Mouse (Mus musculus) midbrain, postnatal 0 days (tissue): ENCODE results near the gene Timp1. TPM values are rescaled to one million over a fixed set of nuclear protein-coding genes. Genes with fewer than 3 reads are reported as not detected.
A peak's percentile ranks its signal among the peaks of the same experiment; 100 is the strongest.

ENCODE experiments used
- ATAC-seq: fragments of 200-750 bp; cut with Nextera tagmentation; 2 replicates; pipeline ENCODE4 v1.8.0; 2017; ENCODE audit warnings: moderate number of reproducible peaks, mild to moderate bottlenecking, moderate TSS enrichment, moderate library complexity; ENCODE audit not compliant: low FRiP score
- DNase-seq: peaks from one replicate; pipeline ENCODE4 v3.0.0-alpha.2; 2015; ENCODE audit warnings: low spot score
- H3K27ac ChIP-seq: fragments of 300-500 bp; sonication (generic); 2 replicates; pipeline ENCODE4 v1.5.1; 2014; ENCODE audit warnings: low read depth, mild to moderate bottlenecking, low read length, mixed read lengths
- H3K27me3 ChIP-seq: fragments of 300-500 bp; sonication (generic); 2 replicates; pipeline ENCODE4 v1.6.1; 2014; ENCODE audit warnings: low read length, control low read depth, mixed read lengths; ENCODE audit not compliant: insufficient read depth
- H3K36me3 ChIP-seq: fragments of 300-500 bp; sonication (generic); 2 replicates; pipeline ENCODE4 v1.6.1; 2014; ENCODE audit warnings: low read length, control low read depth, mixed read lengths; ENCODE audit not compliant: insufficient read depth
- H3K4me1 ChIP-seq: fragments of 300-500 bp; sonication (generic); 2 replicates; pipeline ENCODE4 v1.6.1; 2014; ENCODE audit warnings: mild to moderate bottlenecking, control low read depth, antibody characterized with exemption, low read length, mixed read lengths; ENCODE audit not compliant: insufficient read depth
- H3K4me2 ChIP-seq: fragments of 300-500 bp; sonication (generic); 2 replicates; pipeline ENCODE4 v1.6.1; 2014; ENCODE audit warnings: low read depth, mild to moderate bottlenecking, low read length, mixed read lengths; ENCODE audit not compliant: poor library complexity, severe bottlenecking
- H3K4me3 ChIP-seq: fragments of 300-500 bp; sonication (generic); 2 replicates; pipeline ENCODE4 v1.5.1; 2014; ENCODE audit warnings: low read depth, mild to moderate bottlenecking, low read length, moderate library complexity
- H3K9ac ChIP-seq: fragments of 300-500 bp; sonication (generic); replicated peaks from 2 replicates; pipeline ENCODE4 v1.6.1; 2014; ENCODE audit warnings: mild to moderate bottlenecking, low read length, moderate library complexity, mixed read lengths; ENCODE audit not compliant: poor library complexity, severe bottlenecking
- H3K9me3 ChIP-seq: fragments of 300-500 bp; sonication (generic); 2 replicates; pipeline ENCODE4 v1.6.1; 2016; ENCODE audit warnings: low read length, control low read depth
- CTCF ChIP-seq: IDR thresholded peaks from 2 replicates; pipeline ENCODE4 v1.5.1; 2016; ENCODE audit warnings: antibody characterized with exemption, mild to moderate bottlenecking
- WGBS: fragments of 180-500 bp; shearing (Covaris S2); extraction: QIAGEN DNeasy Blood & Tissue Kit; methylation state at CpG from one replicate; pipeline ENCODE4 v1.1.7; 2014; 5-methylcytosine and 5-hydroxymethylcytosine counted together
- microRNA-seq: library from miRNA; unstranded; fragments of <30 nt; microRNA quantifications from one replicate; pipeline ENCODE4, GENCODE M21; 2016; ENCODE audit warnings: borderline number of aligned reads
- polyA plus RNA-seq: library from polyadenylated mRNA; unstranded; fragments of >200 nt; fragmentation: Nextera tagmentation; extraction: Ambion mirVana; gene quantifications from 2 replicates; pipeline ENCODE4 v1.2.1, GENCODE M21; 2015
- total RNA-seq: library from RNA; depleted of rRNA; stranded (reverse); fragments of >200 nt; gene quantifications from 2 replicates; pipeline ENCODE4 v1.2.3, GENCODE M21; 2014; rRNA removed

Timp1 gene
- total and polyA plus RNA-seq, 2 experiments from 2014 or later: 4.1 to 9.3 TPM

DNA sequence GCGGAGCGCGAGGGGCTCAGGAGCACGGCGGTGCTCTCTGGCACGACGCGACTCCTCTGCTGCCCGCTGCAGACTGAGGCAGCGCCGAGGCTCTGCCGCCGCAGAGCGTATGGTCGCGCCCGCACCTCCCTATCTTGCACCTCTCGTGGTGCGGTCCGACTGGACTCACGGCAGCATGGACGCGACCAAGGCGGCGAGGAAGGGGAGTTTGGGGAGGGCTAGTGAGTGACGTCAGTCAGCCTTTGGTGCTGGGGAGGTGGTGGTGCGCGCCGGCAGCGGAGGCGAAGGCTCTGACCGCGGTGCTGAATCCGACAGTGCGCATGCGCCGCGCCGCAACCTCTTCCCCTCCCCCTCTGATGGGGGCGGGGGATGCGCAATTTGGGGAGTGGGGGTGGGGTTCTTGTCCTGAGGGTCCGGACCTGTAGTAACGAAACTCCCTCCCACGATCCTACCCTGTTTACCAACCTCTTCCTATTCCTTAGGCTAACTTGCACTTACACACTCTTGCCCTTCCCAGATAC, 50.9 kb downstream of the Timp1 start, which contains the start of gene Syn1:
Gene Syn1, minus strand, starts transcription at position 161 of the 521 bp plus-strand sequence.
- Histone ChIP-seq H3K4me1 (peaks cover 3% of the 10 kb centered on the region; the same call in 1 of the 2 replicates), H3K4me3 (peak within 1 kb of the TSS; percentile 56), H3K4me2 (peak within 1 kb of the TSS; percentile 56), H3K27ac (peak within 1 kb of the TSS; percentile 77), H3K27me3 (no peaks in the 10 kb centered on the region), H3K9ac (peak within 1 kb of the TSS; percentile 71), H3K36me3 (no peaks in the 10 kb centered on the region), H3K9me3 (no peaks in the 10 kb centered on the region)
- TF ChIP-seq CTCF: no peak; the same call in 1 of the 2 replicates
- 11% methylated on average over 37 of the region's 44 CpGs for WGBS
- DNase-seq: peak; percentile 94
- peak; percentile 96 for ATAC-seq

DNA sequence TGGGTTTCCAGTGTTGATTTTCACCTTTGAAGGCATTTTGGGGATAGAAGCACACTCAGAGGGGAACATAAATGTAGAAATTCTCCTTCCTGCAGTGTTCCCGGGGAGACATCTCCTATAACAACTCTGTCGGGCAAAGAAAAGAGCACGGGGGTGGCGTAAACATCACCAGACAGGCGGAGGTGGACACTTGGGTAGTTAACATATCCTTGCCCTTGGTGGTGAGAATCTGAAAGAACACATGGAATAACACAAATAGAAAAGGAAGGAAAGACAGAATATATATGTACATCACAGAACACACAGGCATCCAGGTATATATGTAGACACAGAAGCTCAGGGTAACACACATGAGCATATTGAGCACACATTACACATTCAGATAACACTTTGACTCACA, 51.4 kb downstream of the Timp1 start:
- peak overlapping the region; percentile 56 for H3K4me3 ChIP-seq
- peak; percentile 17; the same call in 1 of the 2 replicates for ATAC-seq
- H3K27ac ChIP-seq: no peak overlapping the region

DNA sequence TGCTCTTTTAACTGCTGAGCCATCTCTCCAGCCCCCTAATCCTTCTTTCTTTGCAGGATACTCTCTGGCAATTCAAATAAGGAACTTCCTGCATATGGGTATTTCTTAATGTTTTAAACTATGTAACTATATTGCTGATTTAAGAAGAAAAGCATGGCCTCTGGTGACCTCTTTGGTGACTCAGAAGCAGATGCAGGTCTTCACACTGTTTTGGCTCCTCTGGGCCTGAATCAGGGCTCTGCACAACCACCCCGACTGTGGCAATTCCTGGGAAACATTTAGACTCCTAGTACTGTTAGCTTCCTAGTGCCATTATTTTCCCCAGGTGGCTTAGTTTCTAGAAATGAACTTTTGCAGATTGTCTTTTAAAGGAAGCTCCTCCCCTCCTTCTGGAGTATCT, 53.5 kb downstream of the Timp1 start:
- no peaks in the 10 kb centered on the region for H3K9me3 ChIP-seq
- no peak overlapping the region for H3K4me2 ChIP-seq
- H3K27me3 ChIP-seq: no peaks in the 10 kb centered on the region
- ATAC-seq (no peak), DNase-seq (no peak)
- no peak overlapping the region for H3K27ac ChIP-seq
- no peak overlapping the region for H3K4me3 ChIP-seq
- no peaks in the 10 kb centered on the region; the same call in 1 of the 2 replicates for H3K4me1 ChIP-seq
- 0 out of 2 replicates have a peak, but pooled peaks cover 6% of the 10 kb centered on the region for H3K36me3 ChIP-seq
- no peak overlapping the region for H3K9ac ChIP-seq
- TF ChIP-seq CTCF: no peak
- WGBS: 68% methylated on average over 1 of the region's 1 CpGs

More for the DNA sequence above, 51.4 kb downstream of the Timp1 start:
- Histone ChIP-seq H3K9me3 (no peaks in the 10 kb centered on the region), H3K27me3 (no peaks in the 10 kb centered on the region), H3K9ac (no peak overlapping the region), H3K4me1 (peaks cover 3% of the 10 kb centered on the region; the same call in 1 of the 2 replicates), H3K36me3 (no peaks in the 10 kb centered on the region), H3K4me2 (peak overlapping the region; percentile 56; the same call in 1 of the 2 replicates)
- 45% methylated on average over 5 of the region's 5 CpGs for WGBS
- DNase-seq: no peak
- TF ChIP-seq CTCF: no peak

Small RNA genes lying within 50 kb of the gene (microRNA-seq; reads per million reads assigned to microRNA genes)
- gene Gm24824 (not detected), gene Mir5617 (2.0 reads per million)

Other genes starting within 250 kb of the Timp1 start
- 594 and 646 TPM in 2 replicates for gene Uba1, start 211.8 kb upstream of the Timp1 start, total RNA-seq
- gene Uba1, start 211.8 kb upstream of the Timp1 start, polyA plus RNA-seq: 263 and 265 TPM in 2 replicates
- gene Cdk16, start 182.2 kb upstream of the Timp1 start, total RNA-seq: 217 and 218 TPM in 2 replicates
- gene Cdk16, start 182.2 kb upstream of the Timp1 start, polyA plus RNA-seq: 171 and 173 TPM in 2 replicates
- gene Usp11, start 166.3 kb upstream of the Timp1 start, total RNA-seq: 95.1 and 95.4 TPM in 2 replicates
- gene Usp11, start 166.3 kb upstream of the Timp1 start, polyA plus RNA-seq: 76.2 and 77.0 TPM in 2 replicates
- 262 and 315 TPM in 2 replicates for gene Araf, start 72.4 kb upstream of the Timp1 start, total RNA-seq
- gene Araf, start 72.4 kb upstream of the Timp1 start, polyA plus RNA-seq: 424 and 456 TPM in 2 replicates
- gene Syn1, start 50.8 kb downstream of the Timp1 start, total RNA-seq: 60.9 and 70.8 TPM in 2 replicates
- gene Syn1, start 50.8 kb downstream of the Timp1 start, polyA plus RNA-seq: 113 and 115 TPM in 2 replicates
- gene Cfp, start 61.4 kb downstream of the Timp1 start, total RNA-seq: 7.7 and 8.4 TPM in 2 replicates
- 3.1 and 3.2 TPM in 2 replicates for gene Cfp, start 61.4 kb downstream of the Timp1 start, polyA plus RNA-seq
- gene Elk1, start 80.4 kb downstream of the Timp1 start, total RNA-seq: 31.7 and 38.4 TPM in 2 replicates
- 15.4 and 16.7 TPM in 2 replicates for gene Elk1, start 80.4 kb downstream of the Timp1 start, polyA plus RNA-seq
- gene Uxt, start 91.9 kb downstream of the Timp1 start, total RNA-seq: 11.8 and 14.1 TPM in 2 replicates
- gene Uxt, start 91.9 kb downstream of the Timp1 start, polyA plus RNA-seq: 22.4 and 22.7 TPM in 2 replicates
- gene Zfp182, start 192.2 kb downstream of the Timp1 start, total RNA-seq: 5.3 and 12.0 TPM in 2 replicates
- gene Zfp182, start 192.2 kb downstream of the Timp1 start, polyA plus RNA-seq: 3.9 and 4.0 TPM in 2 replicates
- not detected in 2 replicates for gene Spaca5, start 198.2 kb downstream of the Timp1 start, total RNA-seq
- not detected in 2 replicates for gene Spaca5, start 198.2 kb downstream of the Timp1 start, polyA plus RNA-seq
- 4.4 and 4.7 TPM in 2 replicates for gene Zfp300, start 219.4 kb downstream of the Timp1 start, total RNA-seq
- gene Zfp300, start 219.4 kb downstream of the Timp1 start, polyA plus RNA-seq: 3.3 and 3.4 TPM in 2 replicates
- not detected in 2 replicates for gene Ssxa1, start 245.7 kb downstream of the Timp1 start, total RNA-seq
- gene Ssxa1, start 245.7 kb downstream of the Timp1 start, polyA plus RNA-seq: not detected in 2 replicates